Mouse (Mus musculus) testis, adult 2 months (tissue): Measurements from ENCODE around the gene Foxo1. TPM values are rescaled to one million over a fixed set of nuclear protein-coding genes. Genes with fewer than 3 reads are reported as not detected.

Experiments
- H3K27ac ChIP-seq: fragments of 200-500 bp; 2 replicates; pipeline ENCODE4 v1.5.1; 2012; ENCODE audit warnings: low read depth, low read length; ENCODE audit not compliant: control insufficient read depth, insufficient read depth
- H3K27me3 ChIP-seq: fragments of 200-500 bp; 2 replicates; pipeline ENCODE4 v1.6.1; 2012; ENCODE audit warnings: mild to moderate bottlenecking, low read length, moderate library complexity; ENCODE audit not compliant: control insufficient read depth, insufficient read depth
- H3K36me3 ChIP-seq: fragments of 200-500 bp; 2 replicates; pipeline ENCODE4 v1.6.1; 2012; ENCODE audit warnings: mild to moderate bottlenecking, low read length; ENCODE audit not compliant: control insufficient read depth, insufficient read depth
- H3K4me1 ChIP-seq: fragments of 200-500 bp; 2 replicates; pipeline ENCODE4 v1.6.1; 2012; ENCODE audit warnings: low read length; ENCODE audit not compliant: control insufficient read depth, insufficient read depth
- H3K4me3 ChIP-seq: fragments of 200-500 bp; 2 replicates; pipeline ENCODE4 v1.5.1; 2012; ENCODE audit warnings: low read depth, mild to moderate bottlenecking, low read length, moderate library complexity, mixed read lengths; ENCODE audit not compliant: control insufficient read depth
- CTCF ChIP-seq: fragments of 200-500 bp; IDR thresholded peaks from 2 replicates; pipeline ENCODE4 v1.5.1; 2012; ENCODE audit warnings: low read depth, mild to moderate bottlenecking, inconsistent platforms, low read length, moderate library complexity; ENCODE audit not compliant: control insufficient read depth, insufficient read depth, insufficient replicate concordance
- POLR2A ChIP-seq: fragments of 200-500 bp; IDR thresholded peaks from 2 replicates; pipeline ENCODE4 v1.6.1; 2012; ENCODE audit warnings: low read depth, mild to moderate bottlenecking, inconsistent platforms, low read length, moderate library complexity; ENCODE audit not compliant: control insufficient read depth
- polyA plus RNA-seq: library from polyadenylated mRNA; depleted of rRNA; stranded (reverse); fragments of >200 nt; gene quantifications from 2 replicates; pipeline ENCODE4 v1.2.3, GENCODE M21; 2012

Gene Foxo1
- polyA plus RNA-seq, 1 experiment = 2.2 TPM

DNA sequence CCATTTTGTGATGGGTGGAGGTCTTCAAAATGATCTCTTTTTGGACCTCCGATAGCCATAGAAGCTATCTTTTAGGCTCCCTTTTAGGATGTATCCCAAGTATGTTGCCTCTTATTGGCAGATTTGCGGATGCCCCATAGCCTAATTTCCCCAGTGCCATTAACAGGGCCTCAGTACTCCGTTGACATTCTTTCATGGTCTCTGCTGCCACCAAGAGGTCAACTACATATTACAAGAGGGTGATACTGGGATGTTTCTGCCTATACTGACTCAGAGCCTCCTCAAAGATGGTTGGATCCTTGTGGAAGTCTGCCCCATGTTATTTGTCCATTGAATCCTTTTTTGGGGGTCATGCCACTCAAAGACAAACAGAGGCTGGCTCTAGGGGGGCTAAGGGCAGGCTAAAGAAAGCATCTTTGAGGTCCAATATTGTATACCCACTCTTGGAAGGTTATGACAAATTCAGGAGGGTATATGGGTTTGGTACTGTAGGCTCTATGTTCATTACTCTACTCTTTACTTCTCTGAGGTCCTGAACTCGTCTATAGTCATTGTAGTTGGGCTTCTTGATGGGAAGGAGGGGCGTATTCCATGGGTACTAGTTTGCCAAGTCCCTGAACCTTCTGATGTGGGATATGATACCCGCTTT is 25.6 kb upstream of the Foxo1 start:
- Histone ChIP-seq H3K27ac (no peak overlapping the region), H3K36me3 (no peaks in the 10 kb centered on the region), H3K4me3 (no peak overlapping the region), H3K27me3 (no peaks in the 10 kb centered on the region), H3K4me1 (no peaks in the 10 kb centered on the region)
- no peak for TF ChIP-seq POLR2A
- TF ChIP-seq CTCF = peak; percentile 22; the same call in 1 of the 2 replicates

DNA sequence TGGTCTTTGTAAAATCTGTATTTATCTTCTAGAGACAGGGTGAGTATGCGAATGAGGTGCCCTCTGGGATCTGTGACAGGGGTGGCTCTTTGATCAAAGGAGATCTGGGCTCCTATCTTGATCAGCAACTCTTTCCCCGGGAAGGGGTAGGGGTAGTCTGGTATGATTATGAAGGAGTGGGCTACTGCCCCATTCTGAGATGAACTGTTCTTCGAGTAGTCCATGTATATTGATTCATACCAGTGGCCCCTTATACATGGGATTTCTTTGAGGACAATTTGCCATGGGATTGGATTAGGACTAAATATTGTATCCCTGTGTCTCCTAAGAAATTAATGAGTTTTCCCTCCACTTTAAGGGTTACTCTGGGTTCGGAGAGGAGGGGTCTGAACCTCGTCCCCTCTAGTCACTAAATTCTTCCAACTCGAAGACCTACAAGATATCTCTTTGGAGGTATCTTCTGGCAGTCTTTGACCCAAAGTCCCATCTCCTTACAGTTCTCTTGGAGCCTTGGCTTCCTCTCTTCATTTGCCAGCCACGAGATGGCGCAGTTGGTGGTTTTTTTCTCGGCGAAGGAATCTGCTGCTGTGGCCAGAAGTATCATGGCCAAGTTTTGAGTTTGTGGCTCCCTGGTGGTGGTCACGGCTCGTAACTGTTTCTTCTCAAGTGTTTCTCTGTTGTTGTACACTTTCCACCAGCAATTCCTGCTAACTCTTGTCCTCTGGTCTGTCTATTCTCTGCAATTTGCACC is 24.7 kb upstream of the Foxo1 start:
- no peaks in the 10 kb centered on the region for H3K36me3 ChIP-seq
- H3K4me1 ChIP-seq = no peaks in the 10 kb centered on the region
- no peak overlapping the region for H3K4me3 ChIP-seq
- no peak overlapping the region for H3K27ac ChIP-seq
- TF ChIP-seq CTCF (peak; percentile 29; the same call in 1 of the 2 replicates), POLR2A (no peak)
- H3K27me3 ChIP-seq = no peaks in the 10 kb centered on the region

DNA sequence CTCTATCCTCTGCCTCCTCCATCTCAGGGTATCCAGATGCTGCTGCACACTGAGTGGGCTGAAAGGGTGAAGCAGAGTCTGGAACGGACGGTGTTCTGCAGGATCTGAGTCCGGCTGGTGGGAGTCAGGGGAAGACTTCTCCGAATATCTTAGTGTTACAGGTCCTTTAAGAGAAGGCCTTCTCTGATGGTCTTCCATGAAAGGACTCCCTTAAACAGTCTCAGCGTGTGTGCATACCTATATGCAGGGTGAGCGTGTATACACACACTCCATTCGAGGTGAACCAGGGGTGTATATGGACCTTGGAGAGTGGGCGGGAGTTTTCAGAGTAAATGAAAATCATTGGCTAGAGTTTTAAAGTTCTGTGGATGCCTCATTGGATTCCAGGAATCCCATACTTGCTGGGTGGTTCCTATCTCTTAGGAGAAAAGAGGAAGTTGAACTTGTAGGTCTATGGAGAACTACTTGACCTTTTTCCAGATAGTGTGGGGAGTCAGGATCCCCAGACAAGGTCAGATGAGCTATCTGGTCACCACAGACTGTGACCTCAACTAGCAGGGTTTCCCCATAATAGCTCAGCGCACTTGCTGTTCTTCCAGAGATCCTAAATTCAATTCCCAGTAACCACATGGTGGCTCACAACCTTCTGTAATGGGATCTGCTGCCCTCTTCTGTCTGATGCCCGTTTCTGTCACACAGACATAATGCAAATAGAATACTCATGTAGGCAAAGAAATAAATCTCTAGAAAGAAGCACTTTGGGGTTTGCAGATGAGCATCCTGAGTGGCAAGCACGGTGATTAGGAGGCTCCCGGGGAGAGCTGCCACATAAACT is 21.9 kb upstream of the Foxo1 start:
- TF ChIP-seq CTCF = no peak
- no peak for TF ChIP-seq POLR2A
- Histone ChIP-seq H3K27ac (no peak overlapping the region), H3K4me3 (peak overlapping the region; percentile 44), H3K27me3 (no peaks in the 10 kb centered on the region), H3K4me1 (no peaks in the 10 kb centered on the region), H3K36me3 (no peaks in the 10 kb centered on the region)

DNA sequence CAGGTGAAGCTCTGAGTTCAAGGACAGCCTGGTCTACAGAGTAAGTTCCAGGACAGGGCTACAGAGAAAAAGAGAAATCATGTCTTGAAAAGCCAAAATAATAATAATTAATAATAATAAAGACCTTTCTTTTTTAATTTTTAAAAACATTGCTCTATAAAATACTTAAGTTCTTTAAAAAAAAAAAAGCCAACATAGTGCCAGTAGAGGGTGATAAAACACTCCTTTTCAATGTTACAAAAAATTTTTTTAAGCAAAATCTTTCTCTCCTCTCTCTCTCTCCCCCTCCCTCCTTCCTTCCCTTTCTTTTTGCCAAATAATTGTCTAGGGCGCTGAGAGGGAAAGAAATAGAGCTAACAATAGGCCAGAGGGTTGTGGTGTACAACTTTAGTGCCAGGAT is 17.0 kb upstream of the Foxo1 start:
- Histone ChIP-seq H3K4me1 (no peaks in the 10 kb centered on the region), H3K27ac (no peak overlapping the region), H3K27me3 (no peaks in the 10 kb centered on the region), H3K4me3 (no peak overlapping the region), H3K36me3 (no peaks in the 10 kb centered on the region)
- no peak for TF ChIP-seq CTCF
- TF ChIP-seq POLR2A = no peak

DNA sequence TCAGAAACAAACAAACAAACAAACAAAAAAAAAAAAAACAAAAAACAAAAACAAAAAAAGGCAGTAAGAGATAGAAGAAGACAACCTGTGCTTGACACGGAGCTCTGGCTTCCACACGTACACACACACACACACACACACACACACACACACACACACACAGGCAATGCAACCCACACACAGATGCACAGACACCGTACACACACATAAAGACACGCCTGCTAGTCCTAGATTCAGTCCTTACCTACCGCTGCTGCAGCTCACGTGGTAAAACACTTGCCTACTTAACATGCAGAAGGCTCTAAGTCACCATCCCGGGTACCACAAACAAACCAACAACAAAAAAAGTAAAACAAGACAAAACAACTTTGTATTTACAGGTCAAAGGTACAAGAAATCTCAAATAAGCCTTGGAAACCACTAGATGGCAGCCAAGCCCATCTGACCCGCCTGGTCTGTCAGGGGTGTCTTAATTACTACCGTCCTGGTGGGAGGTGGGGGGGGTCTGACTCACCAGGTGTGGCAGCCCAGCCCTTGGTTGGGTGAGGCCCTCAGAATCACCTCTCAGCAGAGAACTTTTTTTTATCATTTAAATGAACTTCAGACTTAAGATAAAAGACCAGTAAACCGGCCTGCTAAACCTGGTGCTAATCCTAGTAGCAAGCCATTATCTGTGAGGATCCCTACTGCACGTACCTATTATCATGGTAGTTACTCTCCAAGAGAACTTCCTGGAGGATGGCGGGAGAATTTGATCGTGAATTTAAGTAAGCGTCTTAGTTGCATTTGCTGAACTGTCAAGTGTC is 14.3 kb upstream of the Foxo1 start:
- Histone ChIP-seq H3K27ac (no peak overlapping the region), H3K36me3 (no peaks in the 10 kb centered on the region), H3K4me1 (0 out of 2 replicates have a peak, but pooled peaks cover 2% of the 10 kb centered on the region), H3K4me3 (no peak overlapping the region), H3K27me3 (no peaks in the 10 kb centered on the region)
- TF ChIP-seq POLR2A = no peak
- peak; percentile 24; the same call in 1 of the 2 replicates for TF ChIP-seq CTCF

DNA sequence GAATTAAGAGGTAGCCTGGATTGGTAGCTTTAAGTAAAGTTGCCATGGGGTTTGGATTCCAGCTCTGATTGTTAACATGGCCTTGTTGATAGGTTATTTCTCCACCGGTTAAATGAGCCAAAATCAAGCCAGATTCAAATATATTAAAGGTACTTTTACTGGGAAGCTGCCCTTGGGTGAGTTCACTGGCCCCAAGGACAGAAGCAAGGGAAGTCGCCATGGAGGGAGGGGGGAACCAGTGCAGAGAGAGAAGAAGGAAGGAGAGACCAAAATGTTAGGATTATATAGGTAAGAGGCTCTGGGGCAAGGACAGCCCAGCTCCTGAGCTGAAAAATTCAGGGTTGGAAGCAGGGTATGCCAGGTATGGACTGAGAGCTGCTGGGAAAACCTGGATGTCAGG is 13.6 kb upstream of the Foxo1 start:
- Histone ChIP-seq H3K27ac (no peak overlapping the region), H3K4me3 (no peak overlapping the region), H3K27me3 (no peaks in the 10 kb centered on the region), H3K4me1 (0 out of 2 replicates have a peak, but pooled peaks cover 2% of the 10 kb centered on the region), H3K36me3 (no peaks in the 10 kb centered on the region)
- TF ChIP-seq POLR2A (no peak), CTCF (no peak)
